Mouse (Mus musculus) cerebellum, adult 2 months (tissue): ENCODE measurements around the gene Cavin1.

Experiments used
- CTCF ChIP-seq: fragments of 200-500 bp; IDR thresholded peaks from 2 replicates; pipeline ENCODE4 v1.5.1; 2011; ENCODE audit warnings: low read depth, mild to moderate bottlenecking, control low read depth, low read length, moderate library complexity, borderline replicate concordance; ENCODE audit not compliant: insufficient read depth
- POLR2A ChIP-seq: fragments of 200-500 bp; IDR thresholded peaks from 2 replicates; pipeline ENCODE4 v1.6.1; 2011; ENCODE audit warnings: low read length, control low read depth, borderline replicate concordance; ENCODE audit not compliant: insufficient read depth

- TF ChIP-seq CTCF (no peak), POLR2A (no peak)
These were observed 52.7 kb downstream of the Cavin1 start for GRCm38 (mm10) chr11:100918007-100918406.
